Mouse (Mus musculus): Measurements from ENCODE around the gene Lrrc9. TPM values are rescaled to one million over a fixed set of nuclear protein-coding genes. Genes with fewer than 3 reads are reported as not detected.
A peak's percentile ranks its signal among the peaks of the same experiment; 100 is the strongest.

Lrrc9 gene
- 0.64 and 1.1 TPM in 2 replicates for polyA plus RNA-seq (2015; fragmentation: Nextera tagmentation; extraction: Ambion mirVana)

GRCm38 (mm10) chr12:72441839-72442576 lies at the start of gene Lrrc9:
TSS of gene Lrrc9 (plus strand) at chr12:72441866.
- Histone ChIP-seq H3K27me3 (no peaks in the 10 kb centered on the region), H3K36me3 (no peaks in the 10 kb centered on the region), H3K9me3 (replicated peaks) (no peaks in the 10 kb centered on the region), H3K27ac (0 out of 2 replicates have a peak within 1 kb of the TSS, but pooled peaks have one; percentile 15), H3K9ac (peak within 1 kb of the TSS; percentile 62), H3K4me3 (peak within 1 kb of the TSS; percentile 53), H3K4me2 (peak within 1 kb of the TSS; percentile 89), H3K4me1 (replicated peaks) (peaks cover 13% of the 10 kb centered on the region)
- WGBS = 2% methylated on average over 31 of the region's 31 CpGs
- ATAC-seq (replicated peaks; ENCODE audit: insufficient number of reproducible peaks, insufficient read depth, low FRiP score, low read depth) = peak; percentile 84

- H3K4me2 ChIP-seq = no peak overlapping the region
- H3K9ac ChIP-seq = no peak overlapping the region
- no peaks in the 10 kb centered on the region for H3K4me1 ChIP-seq (replicated peaks)
- H3K27ac ChIP-seq = no peak overlapping the region
- H3K9me3 ChIP-seq (replicated peaks) = no peaks in the 10 kb centered on the region
- H3K27me3 ChIP-seq = no peaks in the 10 kb centered on the region
- H3K36me3 ChIP-seq = no peaks in the 10 kb centered on the region
- WGBS = 50% methylated on average over 13 of the region's 13 CpGs
- no peak for ATAC-seq (replicated peaks; ENCODE audit: insufficient number of reproducible peaks, insufficient read depth, low FRiP score, low read depth)
- no peak overlapping the region for H3K4me3 ChIP-seq
Measured at GRCm38 (mm10) chr12:72393046-72393805, 48.4 kb upstream of the Lrrc9 start.

DNA sequence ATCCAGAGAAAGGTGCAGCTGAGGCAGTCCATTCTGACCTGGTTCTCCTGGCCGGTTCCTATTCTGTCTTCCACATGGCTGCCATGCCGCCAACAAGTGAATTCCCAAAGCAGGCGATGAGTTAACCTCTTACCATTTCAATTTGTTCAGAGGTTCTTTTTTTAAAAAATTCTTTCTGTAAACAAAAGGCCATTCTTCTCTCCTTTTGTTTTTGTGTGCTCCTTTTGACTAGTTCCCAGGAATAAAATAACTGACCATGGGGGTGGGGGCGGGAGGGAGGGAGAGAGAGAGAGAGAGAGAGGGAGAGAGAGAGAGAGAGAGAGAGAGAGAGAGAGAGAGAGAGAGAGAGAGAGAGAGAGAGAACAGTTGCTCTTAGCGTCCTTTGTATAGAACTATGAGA lies 36.6 kb upstream of the Lrrc9 start:
- ATAC-seq (replicated peaks; ENCODE audit: insufficient number of reproducible peaks, insufficient read depth, low FRiP score, low read depth) = no peak
- Histone ChIP-seq H3K9ac (no peak overlapping the region), H3K4me3 (no peak overlapping the region), H3K27me3 (peaks cover 27% of the 10 kb centered on the region), H3K36me3 (no peaks in the 10 kb centered on the region), H3K27ac (no peak overlapping the region), H3K4me2 (no peak overlapping the region), H3K4me1 (replicated peaks) (peaks cover 17% of the 10 kb centered on the region), H3K9me3 (replicated peaks) (no peaks in the 10 kb centered on the region)
- 60% methylated on average over 4 of the region's 5 CpGs for WGBS

DNA sequence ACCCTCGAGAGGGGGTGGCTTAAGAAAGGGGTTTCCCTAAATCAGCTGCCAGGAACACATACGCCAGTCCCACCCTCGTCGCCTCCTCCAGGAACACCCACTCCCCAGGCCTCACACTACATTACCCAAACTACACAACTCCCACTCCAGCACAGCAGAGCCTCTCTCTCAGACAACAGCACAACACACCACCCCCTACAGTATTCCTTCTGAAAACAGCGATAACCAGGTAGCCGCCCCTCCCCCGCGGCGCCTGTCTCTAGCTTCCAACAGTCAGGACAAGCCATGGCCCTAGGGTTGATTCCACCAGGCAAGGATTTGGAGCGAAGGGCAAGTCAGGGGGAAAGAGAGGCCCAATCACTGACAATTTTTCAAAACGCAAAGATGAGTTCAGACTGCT lies 34.5 kb upstream of the Lrrc9 start:
- Histone ChIP-seq H3K4me2 (peak overlapping the region; percentile 100), H3K27me3 (peaks cover 27% of the 10 kb centered on the region), H3K27ac (no peak overlapping the region), H3K4me3 (peak overlapping the region; percentile 75; the same call in 1 of the 2 replicates), H3K4me1 (replicated peaks) (peaks cover 17% of the 10 kb centered on the region), H3K36me3 (no peaks in the 10 kb centered on the region), H3K9me3 (replicated peaks) (no peaks in the 10 kb centered on the region), H3K9ac (no peak overlapping the region)
- 13% methylated on average over 11 of the region's 11 CpGs for WGBS
- ATAC-seq (replicated peaks; ENCODE audit: insufficient number of reproducible peaks, insufficient read depth, low FRiP score, low read depth) = no peak

GRCm38 (mm10) chr12:72407721-72408110 lies 34.0 kb upstream of the Lrrc9 start:
- ATAC-seq (replicated peaks; ENCODE audit: insufficient number of reproducible peaks, insufficient read depth, low FRiP score, low read depth) = no peak
- H3K36me3 ChIP-seq = no peaks in the 10 kb centered on the region
- no peaks in the 10 kb centered on the region for H3K9me3 ChIP-seq (replicated peaks)
- peaks cover 27% of the 10 kb centered on the region for H3K27me3 ChIP-seq
- WGBS = under 1% methylated on average over 17 of the region's 17 CpGs
- peak overlapping the region; percentile 75 for H3K4me3 ChIP-seq
- H3K27ac ChIP-seq = no peak overlapping the region
- peak overlapping the region; percentile 56 for H3K9ac ChIP-seq
- peaks cover 17% of the 10 kb centered on the region for H3K4me1 ChIP-seq (replicated peaks)
- peak overlapping the region; percentile 100 for H3K4me2 ChIP-seq

- H3K27me3 ChIP-seq = peaks cover 27% of the 10 kb centered on the region
- peak overlapping the region; percentile 75 for H3K4me3 ChIP-seq
- H3K9ac ChIP-seq = peak overlapping the region; percentile 56
- peak; percentile 39 for ATAC-seq (replicated peaks; ENCODE audit: insufficient number of reproducible peaks, insufficient read depth, low FRiP score, low read depth)
- H3K4me1 ChIP-seq (replicated peaks) = peaks cover 17% of the 10 kb centered on the region
- H3K9me3 ChIP-seq (replicated peaks) = no peaks in the 10 kb centered on the region
- no peaks in the 10 kb centered on the region for H3K36me3 ChIP-seq
- 0% methylated on average over 63 of the region's 63 CpGs for WGBS
- H3K4me2 ChIP-seq = peak overlapping the region; percentile 100
- H3K27ac ChIP-seq = no peak overlapping the region
Measured at GRCm38 (mm10) chr12:72408111-72408891, 33.4 kb upstream of the Lrrc9 start.

DNA sequence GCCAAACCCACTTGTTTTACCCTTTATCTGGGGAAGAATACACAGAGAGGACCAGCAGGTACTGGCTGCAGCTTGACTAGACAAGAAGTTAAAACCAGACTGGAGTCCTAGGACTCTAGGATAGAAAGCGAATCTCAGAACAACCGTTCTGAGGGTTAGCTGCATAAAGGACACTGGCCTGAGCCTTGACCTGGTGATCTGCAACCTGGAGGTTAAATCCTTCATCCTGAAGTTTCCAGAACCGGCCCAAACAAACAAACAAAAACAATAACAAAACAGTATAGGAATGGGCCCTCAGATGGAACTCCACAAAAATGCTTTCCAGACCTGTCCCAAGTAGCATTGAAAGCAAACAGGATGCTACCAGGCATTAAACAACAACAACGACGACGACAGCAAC lies 32.7 kb upstream of the Lrrc9 start, which contains the start of gene Rtn1:
Gene Rtn1, minus strand, starts transcription at position 101 of the 400 bp plus-strand sequence.
- no peaks in the 10 kb centered on the region for H3K9me3 ChIP-seq (replicated peaks)
- H3K27me3 ChIP-seq = peaks cover 27% of the 10 kb centered on the region
- 35% methylated on average over 6 of the region's 6 CpGs for WGBS
- H3K27ac ChIP-seq = no peak within 1 kb of the TSS
- H3K9ac ChIP-seq = peak within 1 kb of the TSS; percentile 56
- peak within 1 kb of the TSS; percentile 75 for H3K4me3 ChIP-seq
- H3K4me1 ChIP-seq (replicated peaks) = peaks cover 17% of the 10 kb centered on the region
- no peak for ATAC-seq (replicated peaks; ENCODE audit: insufficient number of reproducible peaks, insufficient read depth, low FRiP score, low read depth)
- no peaks in the 10 kb centered on the region for H3K36me3 ChIP-seq
- H3K4me2 ChIP-seq = peak within 1 kb of the TSS; percentile 100

DNA sequence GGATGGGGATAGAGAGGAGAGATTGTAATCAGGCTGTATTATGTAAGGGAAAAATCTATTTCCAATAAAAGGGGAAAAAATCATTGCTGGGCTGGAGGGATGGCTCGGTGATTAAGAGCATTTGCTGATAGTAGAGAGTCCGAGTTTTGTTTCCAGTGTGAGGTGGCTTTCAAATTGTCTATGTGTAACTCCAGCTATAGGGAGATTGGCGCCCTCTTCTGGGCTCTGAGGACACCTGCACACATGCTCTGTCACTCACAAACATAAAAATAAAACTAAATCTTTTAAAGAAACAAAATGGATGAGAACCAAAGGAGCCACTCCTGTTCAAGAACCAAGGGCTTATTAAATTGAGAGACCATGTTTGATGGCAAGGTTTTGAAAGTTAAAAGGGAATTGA lies 23.9 kb upstream of the Lrrc9 start:
- H3K4me3 ChIP-seq = no peak overlapping the region
- no peak for ATAC-seq (replicated peaks; ENCODE audit: insufficient number of reproducible peaks, insufficient read depth, low FRiP score, low read depth)
- H3K4me2 ChIP-seq = no peak overlapping the region
- H3K27ac ChIP-seq = no peak overlapping the region
- H3K27me3 ChIP-seq = no peaks in the 10 kb centered on the region
- H3K4me1 ChIP-seq (replicated peaks) = no peaks in the 10 kb centered on the region
- 28% methylated on average over 3 of the region's 3 CpGs for WGBS
- H3K9ac ChIP-seq = no peak overlapping the region
- no peaks in the 10 kb centered on the region for H3K9me3 ChIP-seq (replicated peaks)
- H3K36me3 ChIP-seq = no peaks in the 10 kb centered on the region

GRCm38 (mm10) chr12:72422681-72423080 lies 19.0 kb upstream of the Lrrc9 start:
- Histone ChIP-seq H3K9me3 (replicated peaks) (no peaks in the 10 kb centered on the region), H3K27me3 (no peaks in the 10 kb centered on the region), H3K4me1 (replicated peaks) (no peaks in the 10 kb centered on the region), H3K36me3 (no peaks in the 10 kb centered on the region), H3K9ac (no peak overlapping the region), H3K4me3 (no peak overlapping the region), H3K4me2 (no peak overlapping the region), H3K27ac (no peak overlapping the region)
- WGBS = 43% methylated on average over 4 of the region's 4 CpGs
- ATAC-seq (replicated peaks; ENCODE audit: insufficient number of reproducible peaks, insufficient read depth, low FRiP score, low read depth) = no peak

DNA sequence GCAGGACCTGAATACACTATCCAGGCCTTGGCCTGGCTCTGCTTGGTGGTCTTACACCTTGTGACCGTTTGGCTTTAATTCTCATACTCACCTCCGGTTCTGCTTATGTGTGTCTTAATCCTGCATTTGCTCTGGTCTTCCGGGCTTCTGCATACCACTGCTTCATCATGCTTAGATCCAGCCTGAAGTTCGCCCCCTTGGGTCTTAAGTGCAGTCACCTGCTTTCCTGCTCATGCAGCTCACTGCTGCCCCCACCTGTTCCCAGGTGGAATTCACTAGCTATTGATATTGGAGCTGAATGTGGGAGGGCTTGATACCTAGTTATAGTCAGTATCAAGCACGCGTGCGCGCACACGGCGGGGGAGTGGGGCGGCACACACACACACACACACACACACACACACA lies 13.9 kb upstream of the Lrrc9 start:
- 22% methylated on average over 11 of the region's 11 CpGs for WGBS
- no peak overlapping the region for H3K4me3 ChIP-seq
- H3K27me3 ChIP-seq = no peaks in the 10 kb centered on the region
- no peaks in the 10 kb centered on the region for H3K4me1 ChIP-seq (replicated peaks)
- H3K9me3 ChIP-seq (replicated peaks) = no peaks in the 10 kb centered on the region
- no peak overlapping the region; the same call in 1 of the 2 replicates for H3K4me2 ChIP-seq
- H3K36me3 ChIP-seq = no peaks in the 10 kb centered on the region
- no peak overlapping the region for H3K27ac ChIP-seq
- no peak for ATAC-seq (replicated peaks; ENCODE audit: insufficient number of reproducible peaks, insufficient read depth, low FRiP score, low read depth)
- no peak overlapping the region for H3K9ac ChIP-seq

- Histone ChIP-seq H3K4me2 (no peak overlapping the region), H3K27me3 (no peaks in the 10 kb centered on the region), H3K36me3 (no peaks in the 10 kb centered on the region), H3K9me3 (replicated peaks) (no peaks in the 10 kb centered on the region), H3K4me1 (replicated peaks) (no peaks in the 10 kb centered on the region), H3K27ac (no peak overlapping the region), H3K9ac (no peak overlapping the region), H3K4me3 (no peak overlapping the region)
- ATAC-seq (replicated peaks; ENCODE audit: insufficient number of reproducible peaks, insufficient read depth, low FRiP score, low read depth) = no peak
- WGBS = 86% methylated on average over 4 of the region's 4 CpGs
Measured at GRCm38 (mm10) chr12:72432209-72432608, 9.5 kb upstream of the Lrrc9 start.

Measured in heart, embryonic 15.5 days (tissue).